Comparison of ENCODE assay signal across 9 mouse cellular contexts in the genomic region with DNA sequence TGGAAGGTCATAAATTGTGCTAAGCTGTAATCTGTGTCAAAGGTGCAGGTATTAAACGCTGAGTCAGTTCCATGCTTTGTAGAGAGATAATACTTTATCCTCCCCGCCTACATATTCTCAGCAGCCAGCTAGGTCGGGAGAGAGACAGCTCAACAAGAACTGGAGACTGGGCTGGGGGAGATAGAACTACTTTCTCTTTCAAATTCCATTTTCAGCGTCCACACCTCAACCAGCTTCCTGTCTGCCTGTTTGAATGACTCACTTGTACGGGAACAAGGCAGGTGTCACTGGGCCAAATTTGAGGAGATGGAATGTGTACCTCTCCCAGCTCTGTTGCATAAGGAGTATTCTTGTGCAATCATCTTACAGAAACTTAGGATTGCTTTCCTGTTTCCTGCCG.
A peak's percentile ranks its signal among the peaks of the same experiment; 100 is the strongest.
DNase-seq lines count a peak whose midpoint lies in the region.
"Had no signal": no experiment of that assay in that cellular context is flagged by ENCODE, and none has a peak within 500 bp of the region (broad histone marks: within the 10 kb centered on the region; RNA-seq: fewer than 3 reads in every experiment).

No protein-coding gene starts in this region.

- DNase-seq in adrenal gland, adult 2 months: peak; percentile 42
- no peak for DNase-seq in adrenal gland, adult 18-20 months (ENCODE audit: low spot score in 2 of 2)
- DNase-seq in 3134 (ENCODE audit: extremely low read depth, insufficient read length, low spot score): peak; percentile 72
- peak; percentile 95 for DNase-seq in gonadal fat pad, adult 2 months (ENCODE audit: low read depth)
- DNase-seq in lung, adult 18-20 months: peak; percentile 77 to 86
- no peak for DNase-seq in spleen, adult 12 weeks (ENCODE audit: low spot score)
- DNase-seq in embryo, embryonic 9.5 days (ENCODE audit: extremely low spot score): no peak
- no peak for DNase-seq in testis, postnatal 10 days (ENCODE audit: low spot score)
- DNase-seq: cerebellum, adult 9-11 months had no signal

Comparison
In these comparisons a context has a peak if more than half of its experiments do, and no peak if none do; other contexts are left out.
1. DNase-seq: peak in adrenal gland, adult 2 months (single experiment), 3134 (single experiment), gonadal fat pad, adult 2 months (single experiment) and lung, adult 18-20 months (2 of 2); none in adrenal gland, adult 18-20 months (0 of 2), spleen, adult 12 weeks (single experiment), embryo, embryonic 9.5 days (single experiment) and testis, postnatal 10 days (single experiment).